Mouse (Mus musculus) midbrain, embryonic 15.5 days (tissue): Measurements from ENCODE around the gene Pphln1. TPM values are rescaled to one million over a fixed set of nuclear protein-coding genes. Genes with fewer than 3 reads are reported as not detected.

Experiments
- ATAC-seq: fragments of 200-750 bp; cut with Nextera tagmentation; replicated peaks from 2 replicates; pipeline ENCODE4 v1.8.0; 2017; ENCODE audit warnings: moderate TSS enrichment
- H3K27ac ChIP-seq: fragments of 300-500 bp; sonication (generic); 2 replicates; pipeline ENCODE4 v1.5.1; 2015; ENCODE audit warnings: mild to moderate bottlenecking, inconsistent platforms
- H3K27me3 ChIP-seq: fragments of 300-500 bp; sonication (generic); replicated peaks from 2 replicates; pipeline ENCODE4 v1.6.1; 2015; ENCODE audit warnings: inconsistent platforms
- H3K36me3 ChIP-seq: fragments of 300-500 bp; sonication (generic); replicated peaks from 2 replicates; pipeline ENCODE4 v1.6.1; 2015; ENCODE audit warnings: inconsistent platforms
- H3K4me1 ChIP-seq: fragments of 300-500 bp; sonication (generic); 2 replicates; pipeline ENCODE4 v1.6.1; 2015; ENCODE audit warnings: inconsistent platforms
- H3K4me2 ChIP-seq: fragments of 300-500 bp; sonication (generic); 2 replicates; pipeline ENCODE4 v1.6.1; 2015; ENCODE audit warnings: inconsistent platforms, mild to moderate bottlenecking, moderate library complexity
- H3K4me3 ChIP-seq: fragments of 300-500 bp; sonication (generic); 2 replicates; pipeline ENCODE4 v1.5.1; 2015; ENCODE audit warnings: mild to moderate bottlenecking, inconsistent platforms
- H3K9ac ChIP-seq: fragments of 300-500 bp; sonication (generic); 2 replicates; pipeline ENCODE4 v1.6.1; 2015; ENCODE audit warnings: mild to moderate bottlenecking, inconsistent platforms
- H3K9me3 ChIP-seq: fragments of 300-500 bp; sonication (generic); 2 replicates; pipeline ENCODE4 v1.6.1; 2016; ENCODE audit warnings: inconsistent platforms
- WGBS: fragments of 180-500 bp; shearing (Covaris S2); methylation state at CpG from one replicate; pipeline ENCODE4 v1.1.7; 2015; ENCODE audit warnings: mixed read lengths; 5-methylcytosine and 5-hydroxymethylcytosine counted together
- polyA plus RNA-seq: library from polyadenylated mRNA; unstranded; fragments of >200 nt; fragmentation: Nextera tagmentation; extraction: Ambion mirVana; gene quantifications from 2 replicates; pipeline ENCODE4 v1.2.1, GENCODE M21; 2015

The Pphln1 gene
- polyA plus RNA-seq, 1 experiment from 2014 or later = 42.1 TPM

DNA sequence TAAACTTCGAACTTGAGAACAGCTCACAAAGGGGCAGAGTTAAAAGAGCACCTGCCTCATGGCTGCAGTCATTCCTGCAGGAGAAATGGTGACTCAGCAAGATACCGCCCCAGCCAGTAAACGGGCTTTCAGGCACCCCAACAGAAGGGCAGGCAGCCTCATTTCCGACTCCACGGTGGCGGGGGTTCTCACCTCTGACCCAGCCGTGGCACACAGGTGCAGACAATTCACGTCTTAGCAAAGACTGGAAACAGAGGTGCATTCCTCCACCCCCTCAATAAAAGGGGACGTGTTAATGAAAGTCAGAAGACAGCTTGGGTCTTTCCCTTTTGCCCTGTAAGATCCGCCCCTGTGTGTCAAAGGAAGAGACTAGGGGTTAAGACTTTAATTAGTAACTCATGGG is 115.8 kb downstream of the Pphln1 start:
- Histone ChIP-seq H3K36me3 (no peaks in the 10 kb centered on the region), H3K9me3 (no peaks in the 10 kb centered on the region), H3K27me3 (peaks cover 21% of the 10 kb centered on the region), H3K4me3 (no peak overlapping the region), H3K4me1 (peaks cover 35% of the 10 kb centered on the region), H3K4me2 (no peak overlapping the region), H3K27ac (no peak overlapping the region), H3K9ac (no peak overlapping the region)
- WGBS = 5% methylated on average over 10 of the region's 10 CpGs
- ATAC-seq = no peak

DNA sequence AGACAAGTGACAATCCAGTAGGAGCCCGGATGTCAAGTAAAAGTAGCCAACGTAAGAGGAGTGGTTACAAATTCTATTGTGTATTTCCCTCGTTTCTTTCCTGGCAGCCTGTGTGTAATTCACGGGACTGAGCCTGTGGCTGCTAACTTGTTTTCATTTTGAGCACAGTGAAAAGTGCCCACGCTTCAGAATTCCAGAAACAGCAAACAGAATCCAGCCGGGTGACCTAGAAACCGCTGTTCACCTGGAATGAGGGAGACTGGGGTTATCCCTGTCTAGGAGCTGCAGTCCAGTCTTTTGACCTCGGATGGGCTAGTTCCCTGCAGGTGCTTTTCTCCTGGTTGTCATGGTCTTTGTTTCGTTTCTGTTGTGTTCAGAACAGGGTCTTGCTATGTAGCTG is 117.2 kb downstream of the Pphln1 start:
- H3K9me3 ChIP-seq = no peaks in the 10 kb centered on the region
- H3K27ac ChIP-seq = no peak overlapping the region
- H3K27me3 ChIP-seq = peaks cover 21% of the 10 kb centered on the region
- 75% methylated on average over 9 of the region's 9 CpGs for WGBS
- H3K9ac ChIP-seq = no peak overlapping the region
- H3K4me3 ChIP-seq = no peak overlapping the region
- H3K4me1 ChIP-seq = peaks cover 45% of the 10 kb centered on the region
- no peak overlapping the region for H3K4me2 ChIP-seq
- no peak for ATAC-seq
- H3K36me3 ChIP-seq = no peaks in the 10 kb centered on the region

DNA sequence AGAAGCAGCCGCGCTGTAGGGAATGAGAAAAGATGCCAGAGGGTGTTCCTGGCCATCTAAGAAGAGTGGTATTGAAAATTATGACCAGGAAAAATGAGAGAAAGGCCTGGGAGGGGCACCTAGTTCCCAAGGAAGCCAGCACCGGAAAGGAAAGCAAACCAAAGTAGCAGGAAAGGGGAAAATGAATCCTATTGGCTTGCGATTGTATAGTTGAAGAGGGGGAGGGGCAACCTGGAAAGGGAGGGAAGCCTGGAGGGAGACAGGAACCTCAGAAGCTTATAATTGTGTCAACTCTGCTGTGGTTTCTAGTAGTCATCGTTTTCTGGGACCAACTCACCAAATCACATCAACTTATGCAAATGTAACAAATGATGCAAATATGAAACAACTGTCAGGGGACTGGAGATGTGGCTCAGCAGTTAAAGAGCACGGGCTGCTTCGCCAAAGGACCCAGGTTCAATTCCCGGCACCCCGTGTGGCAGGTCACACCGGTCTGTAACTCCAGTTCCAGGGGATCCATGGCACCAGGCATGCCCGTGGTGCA is 118.9 kb downstream of the Pphln1 start:
- Histone ChIP-seq H3K4me1 (peaks cover 40% of the 10 kb centered on the region), H3K27me3 (peaks cover 28% of the 10 kb centered on the region), H3K27ac (no peak overlapping the region), H3K4me3 (no peak overlapping the region), H3K9ac (no peak overlapping the region), H3K4me2 (no peak overlapping the region), H3K36me3 (no peaks in the 10 kb centered on the region), H3K9me3 (no peaks in the 10 kb centered on the region)
- no peak for ATAC-seq
- 72% methylated on average over 11 of the region's 11 CpGs for WGBS

DNA sequence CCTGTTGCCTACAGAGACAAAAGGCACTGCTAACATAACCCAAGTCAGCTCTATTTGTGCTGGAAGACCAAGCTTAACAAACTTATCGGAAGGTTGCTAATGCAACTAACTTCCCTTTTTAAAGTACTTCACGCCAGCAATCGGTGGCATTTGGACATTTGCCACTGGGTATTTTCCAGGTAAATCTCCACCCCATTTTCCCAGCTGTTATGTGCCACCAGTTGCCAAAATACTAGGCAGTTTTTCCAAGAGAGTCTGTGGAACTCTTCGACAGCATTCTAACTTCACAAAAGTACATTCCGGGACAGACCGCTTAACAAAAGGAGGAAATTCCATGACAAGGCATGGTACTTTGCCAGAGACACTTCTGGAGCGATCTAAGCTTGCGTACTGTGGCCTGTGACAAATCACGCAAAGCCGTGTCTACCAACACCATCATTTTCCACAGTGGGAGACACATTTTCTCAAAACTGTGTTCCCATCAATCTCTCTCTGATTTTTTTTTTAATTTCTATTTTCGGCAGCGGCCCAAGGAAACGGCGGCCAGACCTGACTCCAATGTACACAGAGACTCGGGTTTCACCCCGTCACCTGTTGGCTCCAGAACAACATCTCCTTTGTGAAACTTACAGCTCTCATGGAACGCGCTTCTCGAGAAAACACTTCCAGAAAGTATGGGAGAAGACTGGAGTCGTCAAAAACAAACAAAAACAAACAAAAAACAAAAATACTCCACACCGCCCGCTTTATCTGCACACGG is 120.2 kb downstream of the Pphln1 start:
- Histone ChIP-seq H3K36me3 (no peaks in the 10 kb centered on the region), H3K4me1 (peaks cover 38% of the 10 kb centered on the region), H3K27me3 (peaks cover 36% of the 10 kb centered on the region), H3K9me3 (no peaks in the 10 kb centered on the region), H3K9ac (peak overlapping the region; percentile 61), H3K27ac (peak overlapping the region; percentile 33; the same call in 1 of the 2 replicates), H3K4me3 (peak overlapping the region; percentile 83), H3K4me2 (peak overlapping the region; percentile 98)
- no peak for ATAC-seq
- 4% methylated on average over 23 of the region's 23 CpGs for WGBS

DNA sequence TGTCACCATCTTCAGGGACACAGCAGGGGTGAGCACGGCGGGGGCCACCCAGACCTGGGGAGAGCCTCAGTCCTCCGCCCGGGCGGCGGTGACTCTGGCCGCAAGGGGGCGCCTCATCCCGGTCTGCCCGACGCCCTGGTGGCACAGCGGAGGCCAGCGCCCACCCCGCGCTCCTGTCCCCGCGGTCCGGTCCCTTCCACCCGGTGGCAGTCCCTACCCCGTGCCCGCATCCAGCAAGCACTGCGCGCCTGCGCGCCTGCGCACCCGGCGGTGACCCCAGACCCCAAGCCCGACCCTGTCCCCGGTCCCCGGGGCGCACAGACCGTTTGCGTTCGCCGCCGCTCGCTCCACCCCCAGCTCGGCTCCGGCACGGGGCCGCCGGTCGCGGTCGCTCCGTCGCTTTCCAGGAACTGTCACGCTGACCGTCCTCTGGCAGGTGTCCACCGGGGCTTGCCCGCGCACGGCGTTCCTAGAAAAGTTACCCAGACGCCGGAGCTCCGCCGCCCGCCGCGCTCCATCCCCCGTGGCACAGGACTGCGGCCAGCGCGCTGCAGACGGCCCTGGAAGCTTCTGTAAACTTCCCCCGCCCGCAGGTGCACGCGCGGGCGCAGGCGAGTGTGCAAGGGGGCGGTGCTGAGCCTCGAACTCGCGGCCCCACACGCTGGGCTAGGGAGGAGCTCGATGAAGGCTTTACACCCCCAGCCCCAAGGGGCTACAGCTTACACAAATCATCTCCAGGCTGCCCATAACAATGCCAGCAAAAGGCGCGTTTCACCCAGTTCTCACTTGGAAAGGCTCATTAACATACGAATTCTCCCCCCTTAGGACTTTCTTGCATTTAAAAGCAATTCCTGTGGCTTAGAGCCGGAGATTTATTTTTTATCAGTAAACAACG is 121.0 kb downstream of the Pphln1 start:
- H3K36me3 ChIP-seq = no peaks in the 10 kb centered on the region
- peak; percentile 92 for ATAC-seq
- peak overlapping the region; percentile 83 for H3K4me3 ChIP-seq
- peaks cover 32% of the 10 kb centered on the region for H3K27me3 ChIP-seq
- H3K27ac ChIP-seq = peak overlapping the region; percentile 33
- H3K9me3 ChIP-seq = no peaks in the 10 kb centered on the region
- under 1% methylated on average over 82 of the region's 85 CpGs for WGBS
- H3K4me2 ChIP-seq = peak overlapping the region; percentile 98
- peak overlapping the region; percentile 61 for H3K9ac ChIP-seq
- peaks cover 32% of the 10 kb centered on the region for H3K4me1 ChIP-seq

DNA sequence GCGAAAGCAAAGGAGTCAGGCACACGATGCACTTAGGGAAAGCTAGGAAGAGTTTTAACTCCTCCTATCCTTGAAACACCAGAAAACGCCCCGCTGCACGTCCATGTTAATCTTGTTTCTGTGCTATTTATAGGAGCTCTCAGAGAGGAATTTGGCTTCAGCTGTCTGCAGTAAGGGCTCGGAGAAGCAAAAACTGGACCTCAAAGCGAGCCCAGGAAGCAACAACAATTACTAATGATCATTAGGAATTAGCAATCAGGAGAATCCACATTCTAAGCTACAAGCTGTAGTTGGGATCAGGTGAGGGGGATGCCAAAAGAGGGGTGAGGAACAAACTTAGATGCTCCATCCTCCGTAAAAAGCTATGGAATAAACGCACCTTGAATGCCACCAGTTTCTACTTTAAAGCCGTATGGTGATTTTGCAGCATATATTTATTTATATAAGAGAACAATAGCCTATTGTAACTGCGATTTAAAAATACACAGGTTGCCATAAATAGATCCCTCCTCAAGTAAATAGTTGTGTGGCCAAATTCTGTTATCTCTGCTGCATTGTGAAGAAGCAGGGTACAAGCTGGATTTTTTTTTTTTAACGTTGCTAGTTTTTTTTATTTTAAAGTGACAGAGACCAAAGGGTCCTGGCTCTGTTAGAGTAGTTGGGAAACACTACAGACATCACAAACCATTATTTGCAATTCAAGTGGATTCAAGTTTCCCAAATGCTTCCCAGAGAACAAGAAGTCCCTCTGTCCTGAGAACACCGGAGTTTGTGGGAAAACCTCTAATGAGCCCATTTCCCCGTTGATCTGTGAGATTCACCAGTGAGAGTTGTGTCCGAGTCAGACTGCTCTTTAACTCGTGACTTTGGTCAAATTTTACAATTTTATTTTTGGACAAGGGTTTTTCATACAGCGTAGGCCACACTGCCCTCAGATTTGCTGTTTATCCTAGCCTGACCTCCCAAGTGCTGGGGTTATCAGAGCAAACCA is 122.0 kb downstream of the Pphln1 start:
- Histone ChIP-seq H3K9me3 (no peaks in the 10 kb centered on the region), H3K27ac (peak overlapping the region; percentile 33), H3K27me3 (peaks cover 29% of the 10 kb centered on the region), H3K9ac (peak overlapping the region; percentile 61; the same call in 1 of the 2 replicates), H3K4me1 (peaks cover 32% of the 10 kb centered on the region), H3K4me2 (peak overlapping the region; percentile 98), H3K4me3 (peak overlapping the region; percentile 83), H3K36me3 (no peaks in the 10 kb centered on the region)
- WGBS = 11% methylated on average over 17 of the region's 17 CpGs
- ATAC-seq = no peak

DNA sequence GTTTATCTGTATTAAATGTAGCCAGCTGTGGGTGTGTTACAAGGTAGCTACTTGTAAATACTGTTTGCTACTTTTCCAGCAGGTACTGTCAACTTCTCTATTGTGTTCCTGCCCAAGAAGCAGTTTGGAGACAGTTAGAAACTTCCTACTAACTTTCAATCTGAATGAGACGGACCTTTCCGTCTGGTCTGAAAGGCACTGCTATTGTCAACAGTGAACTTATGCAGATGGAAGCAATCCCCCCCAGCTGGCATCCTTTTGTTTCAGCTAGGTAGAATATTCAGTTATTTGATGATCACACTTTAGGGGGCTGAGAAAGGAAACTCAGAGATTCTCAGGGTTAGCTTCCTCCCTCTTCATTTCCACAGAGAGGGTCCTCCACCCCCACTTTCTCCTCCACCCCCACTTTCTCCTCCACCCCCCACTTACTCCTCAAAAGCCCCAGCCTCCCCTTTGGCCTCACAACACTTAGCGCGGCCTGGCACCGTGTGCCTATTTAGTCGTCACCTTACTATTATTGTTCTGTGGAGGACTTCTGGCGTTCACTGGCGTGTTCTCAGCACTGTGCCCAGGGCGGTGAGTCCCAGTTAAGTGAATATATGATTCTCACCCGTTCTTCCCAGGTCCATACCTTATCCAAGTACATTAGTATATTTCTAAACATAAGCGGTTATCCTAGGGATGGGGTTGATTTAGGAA is 123.1 kb downstream of the Pphln1 start:
- Histone ChIP-seq H3K4me2 (no peak overlapping the region), H3K9me3 (no peaks in the 10 kb centered on the region), H3K4me3 (no peak overlapping the region), H3K27ac (no peak overlapping the region), H3K36me3 (no peaks in the 10 kb centered on the region), H3K9ac (no peak overlapping the region), H3K4me1 (peaks cover 32% of the 10 kb centered on the region), H3K27me3 (peaks cover 24% of the 10 kb centered on the region)
- ATAC-seq = no peak
- 36% methylated on average over 11 of the region's 11 CpGs for WGBS

DNA sequence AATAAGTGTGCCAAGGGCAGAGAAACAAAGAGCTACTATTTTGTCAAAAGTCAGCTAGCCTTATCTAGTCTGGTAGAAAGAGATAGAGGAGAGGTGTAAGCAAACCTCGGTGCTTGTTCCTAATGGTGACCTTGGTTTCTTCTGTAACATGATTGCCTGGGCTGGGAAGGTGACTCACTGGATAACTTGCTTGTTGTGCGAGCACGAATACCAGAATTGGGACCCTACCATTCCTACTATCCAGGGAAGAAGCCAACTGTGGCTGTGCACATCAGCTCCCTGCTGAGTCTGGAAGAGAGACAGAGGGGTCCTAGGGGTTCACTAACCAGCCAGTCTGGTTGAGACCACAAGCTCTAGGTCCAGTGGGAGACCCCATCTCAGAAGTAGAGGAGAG is 123.6 kb downstream of the Pphln1 start:
- Histone ChIP-seq H3K9ac (no peak overlapping the region), H3K36me3 (no peaks in the 10 kb centered on the region), H3K4me1 (peaks cover 32% of the 10 kb centered on the region), H3K27ac (no peak overlapping the region), H3K9me3 (no peaks in the 10 kb centered on the region), H3K4me3 (no peak overlapping the region), H3K4me2 (no peak overlapping the region), H3K27me3 (peaks cover 24% of the 10 kb centered on the region)
- ATAC-seq = no peak
- 56% methylated on average over 3 of the region's 3 CpGs for WGBS

DNA sequence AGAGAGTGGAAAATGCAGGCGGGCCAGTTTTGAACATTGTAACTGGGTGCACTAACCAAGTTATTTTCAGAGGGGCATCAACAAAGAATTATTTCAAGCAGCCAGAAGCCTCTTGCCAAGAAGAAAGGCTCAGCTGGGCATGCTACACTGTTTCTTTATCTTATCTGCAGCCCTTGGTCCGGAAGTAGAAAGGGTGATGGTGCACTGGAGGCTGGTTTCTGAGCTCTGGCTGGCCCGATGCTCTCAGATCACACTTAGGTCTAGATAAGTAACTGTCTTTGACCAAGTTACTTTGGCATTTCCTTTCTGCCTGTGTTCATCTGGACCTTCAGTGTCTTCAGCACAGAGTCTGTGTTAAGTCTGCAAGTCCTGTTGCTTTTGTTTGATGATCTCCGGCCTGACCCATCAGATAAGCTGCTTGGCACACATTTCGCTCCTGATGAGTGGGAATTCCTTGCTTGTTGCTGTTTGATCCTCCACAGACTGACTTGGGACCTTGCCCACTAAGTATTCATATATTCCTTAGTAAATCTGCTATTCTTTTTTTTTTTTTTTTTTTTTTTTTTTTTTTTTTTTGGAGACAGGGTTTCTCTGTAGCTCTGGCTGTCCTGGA is 127.3 kb downstream of the Pphln1 start:
- Histone ChIP-seq H3K9ac (no peak overlapping the region), H3K27me3 (peaks cover 15% of the 10 kb centered on the region), H3K4me1 (peaks cover 2% of the 10 kb centered on the region; the same call in 1 of the 2 replicates), H3K27ac (no peak overlapping the region), H3K4me3 (no peak overlapping the region), H3K4me2 (no peak overlapping the region), H3K36me3 (no peaks in the 10 kb centered on the region), H3K9me3 (no peaks in the 10 kb centered on the region)
- 87% methylated on average over 5 of the region's 5 CpGs for WGBS
- ATAC-seq = no peak

DNA sequence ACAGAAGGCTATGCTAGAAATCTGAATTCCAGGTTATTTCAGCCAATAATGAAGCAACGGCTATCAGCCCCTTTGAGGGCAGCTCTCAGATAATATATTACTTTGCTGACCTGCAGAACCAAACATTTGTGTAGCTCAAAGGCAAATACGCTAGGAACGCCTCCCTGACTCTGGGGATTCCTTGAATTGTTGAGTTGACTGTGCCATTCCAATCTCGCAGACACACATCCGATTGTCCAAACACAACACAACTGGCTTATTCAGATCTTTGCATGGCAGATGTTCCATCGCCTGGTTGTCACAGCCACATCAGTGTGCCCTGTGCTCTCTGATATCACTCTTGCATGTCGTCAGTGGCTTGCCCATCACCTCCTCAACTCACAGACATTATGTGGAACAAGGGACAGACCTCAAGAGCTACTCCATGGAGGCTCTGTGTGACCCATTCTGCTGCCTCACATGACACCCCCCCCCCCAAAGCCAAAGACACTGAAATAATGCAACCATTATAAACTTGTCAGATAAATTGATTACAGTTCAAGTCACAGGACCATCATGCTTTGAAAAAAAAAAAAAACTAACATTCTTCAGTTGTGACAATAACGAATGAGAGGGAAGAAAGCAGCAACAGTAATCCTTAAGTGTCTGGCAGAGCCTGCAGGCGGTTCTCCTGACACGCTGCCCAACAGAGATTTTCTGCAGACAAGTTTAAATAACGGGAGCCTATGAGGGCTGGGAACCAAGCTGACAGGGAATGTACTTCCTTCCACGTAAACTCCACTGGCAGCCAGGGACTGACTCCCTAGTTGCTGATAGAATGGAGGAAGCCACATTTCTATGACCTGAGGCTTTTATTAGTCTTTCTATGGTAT is 131.9 kb downstream of the Pphln1 start:
- Histone ChIP-seq H3K4me1 (no peaks in the 10 kb centered on the region; the same call in 1 of the 2 replicates), H3K4me2 (no peak overlapping the region), H3K4me3 (no peak overlapping the region), H3K9ac (no peak overlapping the region), H3K9me3 (no peaks in the 10 kb centered on the region), H3K27ac (no peak overlapping the region), H3K27me3 (no peaks in the 10 kb centered on the region), H3K36me3 (no peaks in the 10 kb centered on the region)
- ATAC-seq = no peak
- WGBS = 63% methylated on average over 12 of the region's 12 CpGs
